Mouse (Mus musculus) midbrain, embryonic 13.5 days (tissue): ENCODE results near the gene Rgs9. TPM values are rescaled to one million over a fixed set of nuclear protein-coding genes. Genes with fewer than 3 reads are reported as not detected.
"Not testable (repeated sequence)": the region's sequence is repeated elsewhere in the genome, so short reads cannot be mapped to it uniquely, and the experiment has no call there.

Experiments
- ATAC-seq: fragments of 200-750 bp; cut with Nextera tagmentation; 2 replicates; pipeline ENCODE4 v1.8.0; 2017; ENCODE audit warnings: mild to moderate bottlenecking, moderate TSS enrichment, moderate library complexity
- H3K27ac ChIP-seq: fragments of 300-500 bp; sonication (generic); 2 replicates; pipeline ENCODE4 v1.5.1; 2015; ENCODE audit warnings: inconsistent platforms, mild to moderate bottlenecking, moderate library complexity
- H3K27me3 ChIP-seq: fragments of 300-500 bp; sonication (generic); 2 replicates; pipeline ENCODE4 v1.6.1; 2015; ENCODE audit warnings: mild to moderate bottlenecking, inconsistent platforms
- H3K36me3 ChIP-seq: fragments of 300-500 bp; sonication (generic); 2 replicates; pipeline ENCODE4 v1.6.1; 2015; ENCODE audit warnings: mild to moderate bottlenecking, inconsistent platforms
- H3K4me1 ChIP-seq: fragments of 300-500 bp; sonication (generic); replicated peaks from 2 replicates; pipeline ENCODE4 v1.6.1; 2015; ENCODE audit warnings: inconsistent platforms
- H3K4me2 ChIP-seq: fragments of 300-500 bp; sonication (generic); replicated peaks from 2 replicates; pipeline ENCODE4 v1.6.1; 2015; ENCODE audit warnings: moderate library complexity, mild to moderate bottlenecking, inconsistent platforms
- H3K4me3 ChIP-seq: fragments of 300-500 bp; sonication (generic); replicated peaks from 2 replicates; pipeline ENCODE4 v1.5.1; 2015; ENCODE audit warnings: mild to moderate bottlenecking, inconsistent platforms
- H3K9ac ChIP-seq: fragments of 300-500 bp; sonication (generic); replicated peaks from 2 replicates; pipeline ENCODE4 v1.6.1; 2015; ENCODE audit warnings: mild to moderate bottlenecking, inconsistent platforms
- H3K9me3 ChIP-seq: fragments of 300-500 bp; sonication (generic); 2 replicates; pipeline ENCODE4 v1.6.1; 2016; ENCODE audit warnings: mild to moderate bottlenecking, inconsistent platforms
- WGBS: fragments of 180-500 bp; shearing (Covaris S2); methylation state at CpG from one replicate; pipeline ENCODE4 v1.1.7; 2015; 5-methylcytosine and 5-hydroxymethylcytosine counted together
- polyA plus RNA-seq: library from polyadenylated mRNA; unstranded; fragments of >200 nt; fragmentation: Nextera tagmentation; extraction: Ambion mirVana; gene quantifications from 2 replicates; pipeline ENCODE4 v1.2.1, GENCODE M21; 2015

Rgs9 gene
- polyA plus RNA-seq, 1 experiment from 2014 or later = 7.3 TPM

GRCm38 (mm10) chr11:109297031-109297430 is 898 bp downstream of the Rgs9 start:
- Histone ChIP-seq H3K4me1 (peaks cover 21% of the 10 kb centered on the region), H3K27ac (no peak overlapping the region), H3K4me2 (peak overlapping the region; percentile 85), H3K4me3 (peak overlapping the region; percentile 49), H3K36me3 (no peaks in the 10 kb centered on the region), H3K9me3 (no peaks in the 10 kb centered on the region), H3K27me3 (peaks cover 17% of the 10 kb centered on the region), H3K9ac (no peak overlapping the region)
- no peak for ATAC-seq
- 67% methylated on average over 7 of the region's 7 CpGs for WGBS

DNA sequence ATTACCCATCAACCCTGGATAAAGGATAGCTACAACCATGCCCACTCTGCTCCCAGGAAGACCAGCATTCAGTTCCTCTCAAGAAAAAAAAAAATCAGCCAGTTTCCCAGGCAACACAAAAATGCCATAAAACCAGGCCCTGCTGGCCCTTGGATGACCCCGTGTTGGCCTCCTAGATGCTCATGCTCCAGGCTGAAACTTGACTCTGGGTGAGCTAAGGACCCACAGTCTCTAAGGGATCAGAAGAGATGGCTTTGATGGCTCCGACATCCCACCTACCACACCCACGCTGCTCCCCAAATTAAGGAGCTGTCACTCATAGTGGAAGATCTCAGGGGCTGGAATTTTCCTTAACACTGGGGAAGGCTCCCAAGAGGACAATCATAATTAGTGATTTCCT is 5.9 kb downstream of the Rgs9 start:
- ATAC-seq = no peak
- 79% methylated on average over 3 of the region's 3 CpGs for WGBS

DNA sequence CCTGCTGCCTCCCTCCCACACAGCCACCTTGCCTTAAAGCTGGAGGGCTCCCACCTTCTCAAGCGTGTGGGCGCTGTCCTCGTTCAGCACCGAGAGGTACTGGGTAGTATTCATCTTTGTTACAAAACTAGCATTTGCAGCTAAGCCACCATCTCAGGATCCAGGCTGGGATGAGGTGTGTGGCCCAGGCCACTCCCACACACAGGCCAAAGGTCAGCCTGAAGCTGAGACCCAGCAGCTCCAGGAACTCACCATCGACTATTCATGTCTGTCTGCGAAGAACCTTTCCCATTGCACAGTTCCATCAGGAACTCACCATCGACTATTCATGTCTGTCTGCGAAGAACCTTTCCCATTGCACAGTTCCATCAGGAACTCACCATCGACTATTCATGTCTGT is 8.6 kb downstream of the Rgs9 start:
- H3K9me3 ChIP-seq, H3K27ac ChIP-seq, H3K4me3 ChIP-seq, ATAC-seq, H3K4me1 ChIP-seq, H3K4me2 ChIP-seq, H3K36me3 ChIP-seq, H3K9ac ChIP-seq, H3K27me3 ChIP-seq: not testable (repeated sequence)
- WGBS = 94% methylated on average over 9 of the region's 9 CpGs

More for the DNA sequence above, 5.9 kb downstream of the Rgs9 start:
- H3K27me3 ChIP-seq = peaks cover 12% of the 10 kb centered on the region
- H3K4me1 ChIP-seq = peaks cover 12% of the 10 kb centered on the region
- H3K9ac ChIP-seq = no peak overlapping the region
- H3K9me3 ChIP-seq = no peaks in the 10 kb centered on the region
- H3K27ac ChIP-seq = no peak overlapping the region
- no peak overlapping the region for H3K4me2 ChIP-seq
- H3K36me3 ChIP-seq = no peaks in the 10 kb centered on the region
- H3K4me3 ChIP-seq = no peak overlapping the region

- H3K9ac ChIP-seq = no peak overlapping the region
Measured at GRCm38 (mm10) chr11:109284811-109285210, 13.1 kb downstream of the Rgs9 start.

DNA sequence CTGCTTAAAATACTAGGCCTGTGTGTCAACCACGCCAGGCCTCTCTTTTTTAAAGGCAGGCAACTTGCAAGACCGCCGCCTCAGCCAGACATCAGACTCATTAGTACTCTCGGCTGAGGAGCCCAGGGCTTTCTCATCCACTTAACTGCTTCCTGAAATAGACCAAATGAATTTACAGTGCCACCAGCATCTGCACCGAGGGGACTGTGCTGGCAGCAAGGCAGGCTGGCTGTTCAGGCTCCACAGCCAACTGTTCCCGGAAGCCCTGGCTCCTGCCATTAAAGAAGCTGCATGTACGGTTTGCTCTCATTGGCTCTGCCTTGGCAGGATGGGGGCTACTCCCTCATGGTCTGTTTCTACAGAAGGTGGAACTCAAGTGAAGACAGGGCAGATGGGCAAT is 19.7 kb downstream of the Rgs9 start:
- 80% methylated on average over 7 of the region's 7 CpGs for WGBS
- H3K27me3 ChIP-seq = no peaks in the 10 kb centered on the region
- no peak for ATAC-seq
- no peak overlapping the region for H3K27ac ChIP-seq
- no peak overlapping the region for H3K4me2 ChIP-seq
- H3K4me1 ChIP-seq = no peaks in the 10 kb centered on the region
- H3K9me3 ChIP-seq = 0 out of 2 replicates have a peak, but pooled peaks cover 4% of the 10 kb centered on the region
- H3K36me3 ChIP-seq = peaks cover 4% of the 10 kb centered on the region; the same call in 1 of the 2 replicates
- no peak overlapping the region for H3K4me3 ChIP-seq
- no peak overlapping the region for H3K9ac ChIP-seq

More at GRCm38 (mm10) chr11:109284811-109285210, 13.1 kb downstream of the Rgs9 start:
- H3K4me2 ChIP-seq = no peak overlapping the region
- H3K36me3 ChIP-seq = no peaks in the 10 kb centered on the region
- no peaks in the 10 kb centered on the region for H3K4me1 ChIP-seq
- 0 out of 2 replicates have a peak, but pooled peaks cover 4% of the 10 kb centered on the region for H3K9me3 ChIP-seq
- no peak for ATAC-seq
- WGBS = 89% methylated on average over 1 of the region's 1 CpGs
- H3K4me3 ChIP-seq = no peak overlapping the region
- no peaks in the 10 kb centered on the region for H3K27me3 ChIP-seq
- no peak overlapping the region for H3K27ac ChIP-seq

- Histone ChIP-seq H3K4me3 (no peak overlapping the region), H3K36me3 (peaks cover 7% of the 10 kb centered on the region), H3K4me1 (peaks cover 3% of the 10 kb centered on the region; the same call in 1 of the 2 replicates), H3K9ac (no peak overlapping the region), H3K27ac (no peak overlapping the region), H3K9me3 (no peaks in the 10 kb centered on the region), H3K27me3 (no peaks in the 10 kb centered on the region), H3K4me2 (no peak overlapping the region)
- no peak for ATAC-seq
- WGBS = 86% methylated on average over 9 of the region's 9 CpGs
Measured at GRCm38 (mm10) chr11:109271399-109271798, 26.5 kb downstream of the Rgs9 start.

GRCm38 (mm10) chr11:109270366-109270765 is 27.6 kb downstream of the Rgs9 start:
- H3K4me1 ChIP-seq = peaks cover 3% of the 10 kb centered on the region; the same call in 1 of the 2 replicates
- 83% methylated on average over 8 of the region's 8 CpGs for WGBS
- no peak overlapping the region for H3K27ac ChIP-seq
- no peak overlapping the region for H3K4me2 ChIP-seq
- no peaks in the 10 kb centered on the region for H3K27me3 ChIP-seq
- H3K9me3 ChIP-seq = no peaks in the 10 kb centered on the region
- ATAC-seq = no peak
- H3K9ac ChIP-seq = no peak overlapping the region
- H3K36me3 ChIP-seq = peaks cover 5% of the 10 kb centered on the region
- H3K4me3 ChIP-seq = no peak overlapping the region

DNA sequence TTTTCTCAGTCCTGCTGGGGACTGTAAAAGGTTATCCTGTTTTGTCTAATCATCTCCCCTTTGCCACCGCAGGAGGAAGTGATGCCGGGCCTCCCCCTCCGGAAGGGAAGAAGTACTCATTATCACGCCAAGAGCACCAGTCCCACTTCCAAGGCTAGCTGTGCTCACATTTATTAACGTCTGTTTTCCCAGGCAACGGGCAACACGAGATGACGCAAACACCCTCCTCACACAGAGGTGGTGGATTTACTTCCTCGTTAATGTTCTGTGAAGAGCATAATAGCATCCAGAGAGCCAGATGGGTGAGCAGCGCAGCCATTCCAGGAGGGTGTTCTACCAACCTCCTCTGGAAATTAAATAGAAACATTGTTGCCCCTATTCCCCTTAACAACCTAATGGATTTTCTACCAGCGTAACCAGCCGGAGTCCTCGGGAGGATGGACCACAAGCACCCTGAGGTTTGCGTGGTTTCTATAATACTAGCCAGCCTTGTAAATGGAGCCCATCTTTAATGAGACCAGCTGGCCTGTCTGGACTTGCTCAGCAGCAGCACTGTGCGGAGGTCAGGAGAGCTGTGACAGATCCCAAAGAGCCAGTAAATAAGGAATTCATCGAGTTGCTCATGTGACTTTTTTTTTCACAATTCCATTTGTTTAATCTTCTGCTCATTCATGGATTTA is 28.1 kb downstream of the Rgs9 start:
- Histone ChIP-seq H3K4me3 (no peak overlapping the region), H3K9me3 (no peaks in the 10 kb centered on the region), H3K27ac (peak overlapping the region; percentile 32), H3K4me2 (no peak overlapping the region), H3K36me3 (peaks cover 3% of the 10 kb centered on the region), H3K27me3 (no peaks in the 10 kb centered on the region), H3K9ac (no peak overlapping the region), H3K4me1 (peaks cover 3% of the 10 kb centered on the region; the same call in 1 of the 2 replicates)
- WGBS = 66% methylated on average over 16 of the region's 16 CpGs
- no peak for ATAC-seq

DNA sequence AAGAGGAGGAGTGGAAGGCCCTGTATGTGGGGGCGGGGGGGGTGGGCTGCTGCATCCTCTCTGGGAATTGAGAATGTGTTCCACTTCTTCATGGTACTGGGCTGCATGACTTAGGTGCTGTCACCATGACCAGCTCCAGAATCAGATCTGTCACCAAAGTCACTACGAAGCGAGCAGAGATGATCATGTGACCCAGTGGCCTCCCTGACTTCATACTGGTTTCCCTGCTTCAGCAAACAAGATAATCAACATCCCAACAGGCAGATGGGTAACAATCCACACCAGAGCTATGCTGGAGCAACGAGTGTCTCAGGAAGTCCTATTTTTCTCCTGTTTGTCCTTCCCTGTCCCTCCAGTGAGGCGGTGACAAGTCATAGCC is 28.7 kb downstream of the Rgs9 start:
- Histone ChIP-seq H3K36me3 (peaks cover 3% of the 10 kb centered on the region), H3K4me3 (no peak overlapping the region), H3K4me2 (no peak overlapping the region), H3K9me3 (no peaks in the 10 kb centered on the region), H3K9ac (no peak overlapping the region), H3K27me3 (no peaks in the 10 kb centered on the region), H3K4me1 (peaks cover 3% of the 10 kb centered on the region; the same call in 1 of the 2 replicates), H3K27ac (peak overlapping the region; percentile 32)
- 78% methylated on average over 5 of the region's 5 CpGs for WGBS
- ATAC-seq = no peak

DNA sequence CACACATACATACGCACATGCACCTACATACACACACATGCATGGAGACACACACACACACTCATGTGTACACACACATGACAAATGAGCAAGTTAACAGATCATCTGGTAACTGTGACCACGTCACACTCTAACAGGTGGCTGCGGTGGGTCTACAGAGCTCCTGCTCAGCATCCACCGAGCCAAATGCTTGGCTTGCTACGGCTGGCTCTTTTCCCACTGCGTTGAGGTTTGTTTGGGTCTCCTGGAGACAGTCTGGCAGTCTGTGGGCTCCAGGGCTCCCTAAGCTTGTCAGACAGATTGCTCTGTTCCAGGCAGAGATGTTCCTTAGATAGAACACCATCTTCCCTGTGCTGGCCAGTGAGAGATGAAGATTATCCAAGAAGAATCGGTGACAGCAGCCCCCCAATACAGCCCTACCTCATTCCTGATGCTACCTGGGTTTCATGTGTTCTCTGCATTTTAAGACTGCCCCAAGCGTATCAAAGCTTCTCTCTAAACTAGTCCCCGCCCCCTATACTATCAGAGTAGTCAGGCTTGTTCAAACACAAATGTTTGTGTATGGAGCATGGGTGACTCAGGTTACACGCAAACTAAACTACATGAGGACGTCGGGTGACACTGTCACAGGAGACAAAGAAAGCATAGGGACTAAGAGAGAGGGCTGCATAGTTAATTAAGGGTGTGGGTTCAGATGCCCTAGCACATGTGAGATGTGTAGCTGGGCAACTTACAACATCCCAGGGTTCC is 31.6 kb downstream of the Rgs9 start:
- ATAC-seq = no peak
- Histone ChIP-seq H3K9ac (no peak overlapping the region), H3K4me3 (no peak overlapping the region), H3K4me1 (peaks cover 3% of the 10 kb centered on the region; the same call in 1 of the 2 replicates), H3K9me3 (no peaks in the 10 kb centered on the region), H3K27ac (no peak overlapping the region), H3K27me3 (no peaks in the 10 kb centered on the region), H3K4me2 (no peak overlapping the region), H3K36me3 (peaks cover 3% of the 10 kb centered on the region)
- 88% methylated on average over 12 of the region's 12 CpGs for WGBS

DNA sequence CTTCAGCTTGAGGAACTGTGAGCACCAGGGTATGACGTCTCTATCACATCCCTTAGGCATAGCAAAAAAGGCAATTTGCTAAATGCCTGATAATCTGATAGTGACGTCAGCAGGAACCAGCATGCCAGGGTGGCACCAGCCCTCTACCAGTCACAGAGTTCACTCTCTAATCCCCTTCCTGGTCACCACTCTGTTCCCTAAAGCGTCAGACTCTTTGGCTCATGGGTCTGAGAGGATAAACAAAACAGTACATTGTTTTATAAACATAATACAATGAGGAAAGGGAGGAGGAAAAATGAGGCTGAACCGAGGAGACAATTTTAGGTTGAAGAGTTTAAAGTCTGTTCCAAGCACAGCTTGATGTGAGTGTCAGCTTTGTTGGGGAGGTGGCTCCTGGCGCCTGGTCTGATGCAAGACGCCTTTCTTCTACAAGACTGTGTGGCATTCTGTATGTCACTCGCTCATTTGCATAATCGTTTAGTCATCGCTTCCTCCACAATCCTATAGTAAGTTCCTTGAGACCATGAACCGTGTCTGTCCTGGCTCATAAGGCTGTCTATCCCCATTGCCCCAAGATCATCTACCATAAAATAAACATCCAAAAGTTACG is 33.7 kb downstream of the Rgs9 start:
- Histone ChIP-seq H3K9ac (no peak overlapping the region), H3K4me2 (no peak overlapping the region), H3K27me3 (no peaks in the 10 kb centered on the region), H3K9me3 (no peaks in the 10 kb centered on the region), H3K4me1 (no peaks in the 10 kb centered on the region), H3K27ac (no peak overlapping the region), H3K4me3 (no peak overlapping the region), H3K36me3 (peaks cover 3% of the 10 kb centered on the region)
- ATAC-seq = no peak
- WGBS = 63% methylated on average over 11 of the region's 11 CpGs

DNA sequence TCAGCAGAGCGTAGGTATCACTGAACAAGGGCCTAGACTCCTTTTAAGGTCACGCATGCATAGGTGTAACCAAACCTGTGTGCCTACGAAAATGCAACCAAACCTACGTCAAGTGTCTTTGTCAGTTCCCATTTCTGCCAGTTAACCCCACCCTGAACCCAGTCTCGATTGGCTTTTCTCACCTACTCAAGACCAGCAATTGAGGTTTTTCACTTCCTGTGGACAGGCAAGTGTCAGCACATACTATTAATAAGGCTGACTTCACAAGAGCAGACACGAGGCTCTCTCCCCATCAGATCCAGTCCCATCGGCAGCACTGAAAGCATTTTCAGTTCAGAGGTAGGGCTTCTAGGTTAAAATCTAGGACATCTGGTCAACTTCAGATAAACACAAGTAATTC is 37.4 kb downstream of the Rgs9 start:
- no peak overlapping the region for H3K4me2 ChIP-seq
- no peaks in the 10 kb centered on the region for H3K27me3 ChIP-seq
- 0 out of 2 replicates have a peak, but pooled peaks cover 3% of the 10 kb centered on the region for H3K36me3 ChIP-seq
- H3K9me3 ChIP-seq = no peaks in the 10 kb centered on the region
- no peak overlapping the region for H3K27ac ChIP-seq
- H3K4me3 ChIP-seq = no peak overlapping the region
- ATAC-seq = no peak
- H3K9ac ChIP-seq = no peak overlapping the region
- no peaks in the 10 kb centered on the region for H3K4me1 ChIP-seq
- 97% methylated on average over 7 of the region's 7 CpGs for WGBS
